Mouse (Mus musculus): ENCODE measurements around the gene Wdr13.
A peak's percentile ranks its signal among the peaks of the same experiment; 100 is the strongest.

- TF ChIP-seq EP300 (IDR thresholded peaks at IDR 0.05; ENCODE audit: low read depth) = no peak
- TF ChIP-seq CTCF (IDR thresholded peaks at IDR 0.05; ENCODE audit: low read depth) = peak; percentile 17; the same call in 1 of the 2 replicates
Observed at GRCm38 (mm10) chrX:8115275-8115674, 17.4 kb downstream of the Wdr13 start.
